Mouse (Mus musculus) MEL (cell line): ENCODE measurements around the gene Slc39a11. TPM values are rescaled to one million over a fixed set of nuclear protein-coding genes. Genes with fewer than 3 reads are reported as not detected.

Source experiments
- DNase-seq: peaks from one replicate; pipeline ENCODE4 v3.0.0; 2011; ENCODE audit warnings: low read depth, low spot score
- H3K27ac ChIP-seq: 2 replicates; pipeline ENCODE4 v1.5.1; 2012; ENCODE audit warnings: low read depth, mild to moderate bottlenecking, control low read depth, low read length, moderate library complexity; ENCODE audit not compliant: control insufficient read depth
- H3K27me3 ChIP-seq, 2 experiments: fragments of 150-350 bp in 1 of 2; sonication (generic) in 1 of 2; 2 replicates each; pipeline ENCODE4 v1.6.1; 2012; ENCODE audit warnings: low read length in 2 of 2, mild to moderate bottlenecking in 2 of 2, improper control_type of control experiment in 1 of 2, moderate library complexity in 1 of 2; ENCODE audit not compliant: insufficient read depth in 2 of 2, control insufficient read depth in 1 of 2
- H3K36me3 ChIP-seq, 2 experiments: 2 replicates each; pipeline ENCODE4 v1.6.1; 2012 to 2014; ENCODE audit warnings: low read length in 2 of 2, improper control_type of control experiment in 1 of 2, inconsistent platforms in 1 of 2, mild to moderate bottlenecking in 1 of 2; ENCODE audit not compliant: insufficient read depth in 2 of 2, control insufficient read depth in 1 of 2
- H3K4me1 ChIP-seq, 2 experiments: fragments of 150-350 bp in 1 of 2; sonication (generic) in 1 of 2; 2 replicates each; pipeline ENCODE4 v1.6.1; 2012; ENCODE audit warnings: low read length in 2 of 2, improper control_type of control experiment in 1 of 2, mild to moderate bottlenecking in 1 of 2; ENCODE audit not compliant: insufficient read depth in 2 of 2, control insufficient read depth in 1 of 2
- H3K4me3 ChIP-seq, 2 experiments: fragments of 150-350 bp in 1 of 2; sonication (generic) in 1 of 2; 2 replicates each; pipeline ENCODE4 v1.5.1; 2012; ENCODE audit warnings: low read depth in 2 of 2, low read length in 2 of 2, mild to moderate bottlenecking in 2 of 2, moderate library complexity in 2 of 2, control low read depth in 1 of 2, improper control_type of control experiment in 1 of 2; ENCODE audit not compliant: control insufficient read depth in 1 of 2, insufficient read depth in 1 of 2
- H3K79me2 ChIP-seq: 2 replicates; pipeline ENCODE4 v1.6.1; 2012; ENCODE audit warnings: mild to moderate bottlenecking, low read length, moderate library complexity; ENCODE audit not compliant: control insufficient read depth, poor library complexity, insufficient read depth
- H3K9ac ChIP-seq: 2 replicates; pipeline ENCODE4 v1.6.1; 2012; ENCODE audit warnings: low read depth, mild to moderate bottlenecking, control low read depth, low read length, moderate library complexity; ENCODE audit not compliant: control insufficient read depth, poor library complexity, severe bottlenecking
- H3K9me3 ChIP-seq: fragments of 150-350 bp; sonication (generic); replicated peaks from 2 replicates; pipeline ENCODE4 v1.6.1; 2012; ENCODE audit warnings: mild to moderate bottlenecking, low read length, improper control_type of control experiment, moderate library complexity; ENCODE audit not compliant: insufficient read depth
- BHLHE40 ChIP-seq: IDR thresholded peaks from 2 replicates; pipeline ENCODE4 v1.6.1; 2012; ENCODE audit warnings: low read depth, mild to moderate bottlenecking, inconsistent platforms, low read length, improper control_type of control experiment, borderline replicate concordance
- CHD1 ChIP-seq: IDR thresholded peaks from 2 replicates; pipeline ENCODE4 v1.6.1; 2012; ENCODE audit warnings: low read depth, mild to moderate bottlenecking, inconsistent platforms, low read length, improper control_type of control experiment
- CTCF ChIP-seq, 3 experiments: IDR thresholded peaks in 2 of 3; conservative IDR thresholded peaks in 1 of 3; 2 replicates each; pipeline ENCODE4 v1.5.1; 2011 to 2012; ENCODE audit warnings: low read length in 3 of 3, low read depth in 2 of 3, mild to moderate bottlenecking in 2 of 3, improper control_type of control experiment in 1 of 3, inconsistent platforms in 1 of 3, mixed read lengths in 1 of 3, moderate library complexity in 1 of 3; ENCODE audit not compliant: control insufficient read depth in 1 of 3, insufficient read depth in 1 of 3, poor library complexity in 1 of 3, severe bottlenecking in 1 of 3
- ELF1 ChIP-seq: IDR thresholded peaks from 2 replicates; pipeline ENCODE4 v1.6.1; 2014; ENCODE audit warnings: low read depth, mild to moderate bottlenecking, inconsistent platforms, low read length, improper control_type of control experiment, moderate library complexity
- EP300 ChIP-seq, 2 experiments: IDR thresholded peaks; 2 replicates each; pipeline ENCODE4 v1.6.1; 2011; ENCODE audit warnings: improper control_type of control experiment in 2 of 2, low read length in 2 of 2, low read depth in 1 of 2, mild to moderate bottlenecking in 1 of 2
- ETS1 ChIP-seq: IDR thresholded peaks from 2 replicates; pipeline ENCODE4 v1.6.1; 2012; ENCODE audit warnings: low read depth, mild to moderate bottlenecking, inconsistent platforms, low read length, improper control_type of control experiment, moderate library complexity
- GATA1 ChIP-seq: IDR thresholded peaks from 2 replicates; pipeline ENCODE4 v1.6.1; 2011; ENCODE audit warnings: low read depth, low read length, improper control_type of control experiment
- KAT2A ChIP-seq: conservative IDR thresholded peaks from 2 replicates; pipeline ENCODE4 v1.6.1; 2012; ENCODE audit warnings: low read depth, low read length, improper control_type of control experiment, inconsistent platforms
- MAFK ChIP-seq: IDR thresholded peaks from 2 replicates; pipeline ENCODE4 v1.6.1; 2011; ENCODE audit warnings: low read depth, mild to moderate bottlenecking, low read length, improper control_type of control experiment, borderline replicate concordance
- MAX ChIP-seq: IDR thresholded peaks from 2 replicates; pipeline ENCODE4 v1.6.1; 2011; ENCODE audit warnings: low read length, improper control_type of control experiment
- MAZ ChIP-seq: IDR thresholded peaks from 2 replicates; pipeline ENCODE4 v1.6.1; 2012; ENCODE audit warnings: low read depth, mild to moderate bottlenecking, inconsistent platforms, low read length, improper control_type of control experiment
- MEF2A ChIP-seq: IDR thresholded peaks from 2 replicates; pipeline ENCODE4 v1.6.1; 2014; ENCODE audit warnings: low read depth, mild to moderate bottlenecking, inconsistent platforms, low read length, improper control_type of control experiment; ENCODE audit not compliant: poor library complexity, insufficient replicate concordance, severe bottlenecking; ENCODE audit errors: extremely low read depth
- MYB ChIP-seq: IDR thresholded peaks from 2 replicates; pipeline ENCODE4 v1.6.1; 2011; ENCODE audit warnings: mild to moderate bottlenecking, low read depth, low read length, improper control_type of control experiment
- MYC ChIP-seq: IDR thresholded peaks from 2 replicates; pipeline ENCODE4 v1.6.1; 2011; ENCODE audit warnings: low read depth, mild to moderate bottlenecking, low read length, improper control_type of control experiment, moderate library complexity
- NELFE ChIP-seq: IDR thresholded peaks from 2 replicates; pipeline ENCODE4 v1.6.1; 2011; ENCODE audit warnings: low read depth, low read length, improper control_type of control experiment
- NRF1 ChIP-seq: IDR thresholded peaks from 2 replicates; pipeline ENCODE4 v1.6.1; 2014; ENCODE audit warnings: low read depth, mild to moderate bottlenecking, inconsistent platforms, low read length, improper control_type of control experiment, moderate library complexity; ENCODE audit not compliant: poor library complexity, insufficient read depth, severe bottlenecking
- POLR2A ChIP-seq, 2 experiments: IDR thresholded peaks; 2 replicates each; pipeline ENCODE4 v1.6.1; 2011 to 2012; ENCODE audit warnings: low read length in 2 of 2, mild to moderate bottlenecking in 2 of 2, control low read depth in 1 of 2, improper control_type of control experiment in 1 of 2, low read depth in 1 of 2, moderate library complexity in 1 of 2; ENCODE audit not compliant: control insufficient read depth in 1 of 2, insufficient read depth in 1 of 2, poor library complexity in 1 of 2
- POLR2AphosphoS2 ChIP-seq: IDR thresholded peaks from 2 replicates; pipeline ENCODE4 v1.6.1; 2011; ENCODE audit warnings: low read length, improper control_type of control experiment
- POLR2AphosphoS5 ChIP-seq: IDR thresholded peaks from 2 replicates; pipeline ENCODE4 v1.6.1; 2012; ENCODE audit warnings: low read depth, borderline replicate concordance, mild to moderate bottlenecking, inconsistent platforms, low read length, moderate library complexity, mixed read lengths
- RCOR1 ChIP-seq: IDR thresholded peaks from 2 replicates; pipeline ENCODE4 v1.6.1; 2012; ENCODE audit warnings: low read depth, mild to moderate bottlenecking, inconsistent platforms, low read length, improper control_type of control experiment
- SIN3A ChIP-seq: IDR thresholded peaks from 2 replicates; pipeline ENCODE4 v1.6.1; 2012; ENCODE audit warnings: low read length, improper control_type of control experiment, inconsistent platforms
- TAL1 ChIP-seq: IDR thresholded peaks from 2 replicates; pipeline ENCODE4 v1.6.1; 2012; ENCODE audit warnings: mild to moderate bottlenecking, inconsistent platforms, low read length, moderate library complexity, mixed read lengths
- TBP ChIP-seq: IDR thresholded peaks from 2 replicates; pipeline ENCODE4 v1.8.0; 2011; ENCODE audit warnings: low read depth, low read length, improper control_type of control experiment
- TCF12 ChIP-seq: IDR thresholded peaks from 2 replicates; pipeline ENCODE4 v1.6.1; 2014; ENCODE audit warnings: low read depth, mild to moderate bottlenecking, inconsistent platforms, low read length, improper control_type of control experiment, moderate library complexity
- UBTF ChIP-seq: IDR thresholded peaks from 2 replicates; pipeline ENCODE4 v1.6.1; 2012; ENCODE audit warnings: low read depth, mild to moderate bottlenecking, inconsistent platforms, low read length, improper control_type of control experiment, moderate library complexity, borderline replicate concordance; ENCODE audit not compliant: insufficient read depth
- USF1 ChIP-seq: IDR thresholded peaks from 2 replicates; pipeline ENCODE4 v1.6.1; 2014; ENCODE audit warnings: low read depth, mild to moderate bottlenecking, inconsistent platforms, low read length, improper control_type of control experiment, moderate library complexity
- USF2 ChIP-seq, 2 experiments: IDR thresholded peaks; 2 replicates each; pipeline ENCODE4 v1.6.1; 2011 to 2012; ENCODE audit warnings: improper control_type of control experiment in 2 of 2, low read length in 2 of 2, borderline replicate concordance in 1 of 2, inconsistent platforms in 1 of 2, low read depth in 1 of 2, mild to moderate bottlenecking in 1 of 2; ENCODE audit not compliant: insufficient read depth in 1 of 2
- ZC3H11A ChIP-seq: IDR thresholded peaks from 2 replicates; pipeline ENCODE4 v1.6.1; 2012; ENCODE audit warnings: low read depth, mild to moderate bottlenecking, inconsistent platforms, low read length, improper control_type of control experiment
- ZKSCAN1 ChIP-seq: IDR thresholded peaks from 2 replicates; pipeline ENCODE4 v1.6.1; 2012; ENCODE audit warnings: low read depth, mild to moderate bottlenecking, inconsistent platforms, low read length, improper control_type of control experiment, moderate library complexity
- ZMIZ1 ChIP-seq: IDR thresholded peaks from 2 replicates; pipeline ENCODE4 v1.6.1; 2012; ENCODE audit warnings: low read depth, mild to moderate bottlenecking, inconsistent platforms, low read length, improper control_type of control experiment, moderate library complexity
- ZNF384 ChIP-seq: IDR thresholded peaks from 2 replicates; pipeline ENCODE4 v1.6.1; 2012; ENCODE audit warnings: low read depth, mild to moderate bottlenecking, inconsistent platforms, low read length, improper control_type of control experiment
- polyA plus RNA-seq, 2 experiments: library from polyadenylated mRNA; stranded (reverse) in 1 of 2; unstranded in 1 of 2; fragments of >175 nt in 1 of 2; fragments of >200 nt in 1 of 2; gene quantifications; 2 replicates each; pipeline versions ENCODE4 v1.2.1 to v1.2.4; 2012; ENCODE audit warnings: low replicate concordance in 2 of 2, low read depth in 1 of 2; ENCODE audit not compliant: insufficient read length in 2 of 2, insufficient read depth in 1 of 2, missing spikeins in 1 of 2
- total RNA-seq: library from RNA; depleted of rRNA; stranded (reverse); fragments of 300-350 nt; gene quantifications from 2 replicates; pipeline ENCODE4 v1.2.3, GENCODE M21; 2012

Slc39a11 gene
- total and polyA plus RNA-seq, 3 experiments, result 34.2 to 45.6 TPM; not detected in 1

GRCm38 (mm10) chr11:113660940-113661339, 11.1 kb upstream of the Slc39a11 start:
- peaks cover 1% of the 10 kb centered on the region; the same call in 1 of the 2 replicates for H3K79me2 ChIP-seq
- TF ChIP-seq CTCF (IDR thresholded peaks at IDR 0.05 in 2 of 3, conservative IDR thresholded peaks at IDR 0.05 in 1 of 3; ENCODE audit: control insufficient read depth in 1 of 3, insufficient read depth in 1 of 3, low read depth in 2 of 3, low read length in 3 of 3, poor library complexity in 1 of 3, severe bottlenecking in 1 of 3) (no peak), TBP (no peak), UBTF (no peak), GATA1 (no peak), NRF1 (no peak), EP300 (IDR thresholded peaks at IDR 0.05; ENCODE audit: low read depth in 1 of 2, low read length in 2 of 2) (peak; percentile 36 to 42; a peak in 3 of 4 replicates), ZC3H11A (no peak), TCF12 (peak; percentile 35; the same call in 1 of the 2 replicates), USF2 (IDR thresholded peaks at IDR 0.05; ENCODE audit: borderline replicate concordance in 1 of 2, insufficient read depth in 1 of 2, low read depth in 1 of 2, low read length in 2 of 2) (no peak), MEF2A (no peak), NELFE (no peak), RCOR1 (no peak), MAFK (no peak), TAL1 (no peak), POLR2AphosphoS2 (peak; percentile 53), USF1 (no peak), ZKSCAN1 (no peak), POLR2AphosphoS5 (no peak), ETS1 (peak; percentile 74), ZMIZ1 (0 out of 2 replicates have a peak, but pooled peaks have one; percentile 10), BHLHE40 (no peak), CHD1 (no peak), MAZ (no peak), ZNF384 (no peak), MAX (no peak), MYC (no peak), SIN3A (no peak), ELF1 (no peak), KAT2A (no peak), POLR2A (IDR thresholded peaks at IDR 0.05; ENCODE audit: control insufficient read depth in 1 of 2, insufficient read depth in 1 of 2, low read depth in 1 of 2, low read length in 2 of 2, poor library complexity in 1 of 2) (0 out of 4 replicates have a peak, but pooled peaks of 1 of the 2 experiments have one; percentile 9), MYB (peak; percentile 55; the same call in 1 of the 2 replicates)

More at GRCm38 (mm10) chr11:113660940-113661339, 11.1 kb upstream of the Slc39a11 start:
- DNase-seq, result peak; percentile 68
- no peaks in the 10 kb centered on the region for H3K9me3 ChIP-seq
- H3K9ac ChIP-seq, result no peak overlapping the region
- peaks cover 0 to 8% of the 10 kb centered on the region in 2 experiments; a peak in 2 of 4 replicates for H3K4me1 ChIP-seq
- H3K36me3 ChIP-seq, result peaks cover 11 to 33% of the 10 kb centered on the region in 2 experiments
- no peak overlapping the region for H3K4me3 ChIP-seq
- H3K27ac ChIP-seq, result peak overlapping the region; percentile 65; the same call in 1 of the 2 replicates
- no peaks in the 10 kb centered on the region for H3K27me3 ChIP-seq
